Mouse (Mus musculus) liver, embryonic 11.5 days (tissue): ENCODE results near the gene Usp4. TPM values are rescaled to one million over a fixed set of nuclear protein-coding genes. Genes with fewer than 3 reads are reported as not detected.

Experiments
- ATAC-seq: fragments of 200-750 bp; cut with Nextera tagmentation; replicated peaks from 2 replicates; pipeline ENCODE4 v1.8.0; 2017; ENCODE audit warnings: moderate number of reproducible peaks, mild to moderate bottlenecking, moderate TSS enrichment, moderate library complexity; ENCODE audit not compliant: low FRiP score
- DNase-seq: peaks from one replicate; pipeline ENCODE4 v3.0.0-alpha.2; 2017; ENCODE audit warnings: low spot score
- H3K27ac ChIP-seq: fragments of 300-500 bp; sonication (generic); 2 replicates; pipeline ENCODE4 v1.5.1; 2014; ENCODE audit warnings: mild to moderate bottlenecking, low read depth, low read length, control low read depth
- H3K27me3 ChIP-seq: fragments of 300-500 bp; sonication (generic); replicated peaks from 2 replicates; pipeline ENCODE4 v1.6.1; 2014; ENCODE audit warnings: low read length, mixed read lengths; ENCODE audit not compliant: control insufficient read depth, insufficient read depth
- H3K36me3 ChIP-seq: fragments of 300-500 bp; sonication (generic); 2 replicates; pipeline ENCODE4 v1.6.1; 2014; ENCODE audit warnings: mild to moderate bottlenecking, low read length, moderate library complexity, mixed read lengths; ENCODE audit not compliant: control insufficient read depth, insufficient read depth
- H3K4me1 ChIP-seq: fragments of 300-500 bp; sonication (generic); replicated peaks from 2 replicates; pipeline ENCODE4 v1.6.1; 2014; ENCODE audit warnings: low read length, mixed read lengths; ENCODE audit not compliant: control insufficient read depth, insufficient read depth
- H3K4me2 ChIP-seq: fragments of 300-500 bp; sonication (generic); 2 replicates; pipeline ENCODE4 v1.6.1; 2014; ENCODE audit warnings: mild to moderate bottlenecking, control low read depth, moderate library complexity
- H3K4me3 ChIP-seq: fragments of 300-500 bp; sonication (generic); 2 replicates; pipeline ENCODE4 v1.5.1; 2014; ENCODE audit warnings: low read depth, low read length, control low read depth
- H3K9ac ChIP-seq: fragments of 300-500 bp; sonication (generic); 2 replicates; pipeline ENCODE4 v1.6.1; 2014; ENCODE audit warnings: low read depth, low read length, control low read depth
- H3K9me3 ChIP-seq: fragments of 300-500 bp; sonication (generic); 2 replicates; pipeline ENCODE4 v1.6.1; 2016; ENCODE audit warnings: low read length, inconsistent platforms, mixed read lengths; ENCODE audit not compliant: control insufficient read depth
- WGBS: fragments of 180-500 bp; shearing (Covaris S2); extraction: QIAGEN DNeasy Blood & Tissue Kit; methylation state at CpG from one replicate; pipeline ENCODE4 v1.1.7; 2014; 5-methylcytosine and 5-hydroxymethylcytosine counted together
- polyA plus RNA-seq: library from polyadenylated mRNA; unstranded; fragments of >200 nt; fragmentation: Nextera tagmentation; extraction: Ambion mirVana; gene quantifications from 2 replicates; pipeline ENCODE4 v1.2.1, GENCODE M21; 2014

Gene Usp4
- 114 and 122 TPM in 2 replicates for polyA plus RNA-seq

GRCm38 (mm10) chr9:108347540-108348289 is at the start of gene Usp4:
TSS of gene Usp4 (plus strand) at chr9:108347853.
- Histone ChIP-seq H3K27me3 (no peaks in the 10 kb centered on the region), H3K4me2 (peak within 1 kb of the TSS; percentile 77), H3K27ac (peak within 1 kb of the TSS; percentile 87), H3K9ac (peak within 1 kb of the TSS; percentile 92), H3K4me1 (peaks cover 40% of the 10 kb centered on the region), H3K4me3 (peak within 1 kb of the TSS; percentile 98), H3K36me3 (peaks cover 23% of the 10 kb centered on the region), H3K9me3 (no peaks in the 10 kb centered on the region)
- under 1% methylated on average over 75 of the region's 75 CpGs for WGBS
- DNase-seq (peak; percentile 87), ATAC-seq (peak; percentile 83)

- peaks cover 12% of the 10 kb centered on the region for H3K4me1 ChIP-seq
- DNase-seq: no peak
- no peak overlapping the region for H3K9ac ChIP-seq
- no peak overlapping the region for H3K4me3 ChIP-seq
- 76% methylated on average over 3 of the region's 3 CpGs for WGBS
- no peak overlapping the region for H3K27ac ChIP-seq
- H3K4me2 ChIP-seq: no peak overlapping the region
- no peaks in the 10 kb centered on the region for H3K9me3 ChIP-seq
- peaks cover 4% of the 10 kb centered on the region; the same call in 1 of the 2 replicates for H3K36me3 ChIP-seq
- H3K27me3 ChIP-seq: no peaks in the 10 kb centered on the region
- ATAC-seq: no peak
Measured at GRCm38 (mm10) chr9:108301853-108302252, 45.8 kb upstream of the Usp4 start.

GRCm38 (mm10) chr9:108304716-108305115 is 42.9 kb upstream of the Usp4 start:
- Histone ChIP-seq H3K27ac (no peak overlapping the region), H3K4me3 (peak overlapping the region; percentile 83), H3K9ac (peak overlapping the region; percentile 91; the same call in 1 of the 2 replicates), H3K27me3 (no peaks in the 10 kb centered on the region), H3K36me3 (peaks cover 4% of the 10 kb centered on the region; the same call in 1 of the 2 replicates), H3K9me3 (no peaks in the 10 kb centered on the region), H3K4me1 (peaks cover 15% of the 10 kb centered on the region), H3K4me2 (peak overlapping the region; percentile 86)
- ATAC-seq (no peak), DNase-seq (no peak)
- 51% methylated on average over 4 of the region's 4 CpGs for WGBS

GRCm38 (mm10) chr9:108305170-108305569 is 42.5 kb upstream of the Usp4 start:
- H3K9ac ChIP-seq: peak overlapping the region; percentile 91
- peak overlapping the region; percentile 86 for H3K4me2 ChIP-seq
- peak overlapping the region; percentile 83 for H3K4me3 ChIP-seq
- 0% methylated on average over 1 of the region's 1 CpGs for WGBS
- H3K36me3 ChIP-seq: peaks cover 4% of the 10 kb centered on the region; the same call in 1 of the 2 replicates
- peak overlapping the region; percentile 100 for H3K27ac ChIP-seq
- no peaks in the 10 kb centered on the region for H3K27me3 ChIP-seq
- no peak for DNase-seq
- no peaks in the 10 kb centered on the region for H3K9me3 ChIP-seq
- H3K4me1 ChIP-seq: peaks cover 15% of the 10 kb centered on the region
- ATAC-seq: no peak

GRCm38 (mm10) chr9:108305629-108306520 is 41.8 kb upstream of the Usp4 start, which contains the start of the genes Rhoa and Tcta:
TSS of gene Rhoa (plus strand) at chr9:108306129.
TSS of gene Tcta (minus strand) at chr9:108306160.
- peak; percentile 93 for DNase-seq
- Histone ChIP-seq H3K9me3 (no peaks in the 10 kb centered on the region), H3K4me1 (peaks cover 15% of the 10 kb centered on the region), H3K27me3 (no peaks in the 10 kb centered on the region), H3K27ac (peak within 1 kb of the TSS; percentile 100), H3K9ac (peak within 1 kb of the TSS; percentile 95), H3K4me3 (peak within 1 kb of the TSS; percentile 83), H3K4me2 (peak within 1 kb of the TSS; percentile 86), H3K36me3 (peaks cover 4% of the 10 kb centered on the region; the same call in 1 of the 2 replicates)
- WGBS: under 1% methylated on average over 66 of the region's 81 CpGs
- peak; percentile 89 for ATAC-seq

- Histone ChIP-seq H3K36me3 (peaks cover 4% of the 10 kb centered on the region; the same call in 1 of the 2 replicates), H3K4me3 (peak overlapping the region; percentile 83), H3K4me1 (peaks cover 15% of the 10 kb centered on the region), H3K4me2 (peak overlapping the region; percentile 86), H3K9me3 (no peaks in the 10 kb centered on the region), H3K9ac (peak overlapping the region; percentile 95), H3K27me3 (no peaks in the 10 kb centered on the region), H3K27ac (peak overlapping the region; percentile 100)
- ATAC-seq: peak; percentile 80
- peak; percentile 87 for DNase-seq
- 1% methylated on average over 32 of the region's 51 CpGs for WGBS
Measured at GRCm38 (mm10) chr9:108306571-108306980, 41.1 kb upstream of the Usp4 start.

GRCm38 (mm10) chr9:108307021-108307807 is 40.4 kb upstream of the Usp4 start:
- Histone ChIP-seq H3K4me2 (peak overlapping the region; percentile 86), H3K4me1 (peaks cover 15% of the 10 kb centered on the region), H3K36me3 (peaks cover 4% of the 10 kb centered on the region; the same call in 1 of the 2 replicates), H3K27ac (peak overlapping the region; percentile 100), H3K9ac (peak overlapping the region; percentile 95), H3K9me3 (no peaks in the 10 kb centered on the region), H3K4me3 (peak overlapping the region; percentile 83), H3K27me3 (no peaks in the 10 kb centered on the region)
- 13% methylated on average over 12 of the region's 12 CpGs for WGBS
- DNase-seq: no peak
- ATAC-seq: no peak
